Mouse (Mus musculus): ENCODE measurements around the gene Psip1. TPM values are rescaled to one million over a fixed set of nuclear protein-coding genes. Genes with fewer than 3 reads are reported as not detected.
"Not testable (repeated sequence)": the region's sequence is repeated elsewhere in the genome, so short reads cannot be mapped to it uniquely, and the experiment has no call there.

Gene Psip1
- polyA plus RNA-seq, 1 experiment = 128 TPM

GRCm38 (mm10) chr4:83514183-83514582 lies 27.9 kb upstream of the Psip1 start:
- Histone ChIP-seq H3K4me1 (ENCODE audit: control insufficient read depth, insufficient read depth, low read length) (no peaks in the 10 kb centered on the region), H3K4me3 (replicated peaks; ENCODE audit: control insufficient read depth, low read depth, low read length) (no peak overlapping the region), H3K27ac (ENCODE audit: control insufficient read depth, insufficient read depth, low read depth, low read length, poor library complexity) (no peak overlapping the region)
- no peak for TF ChIP-seq POLR2A (IDR thresholded peaks at IDR 0.05; ENCODE audit: borderline replicate concordance, control insufficient read depth, low read depth, low read length)
- no peak for TF ChIP-seq CTCF (IDR thresholded peaks at IDR 0.05; ENCODE audit: control insufficient read depth, insufficient read depth, low read length)
- WGBS = 72% methylated on average over 1 of the region's 1 CpGs

- Histone ChIP-seq H3K4me3 (replicated peaks; ENCODE audit: control insufficient read depth, low read depth, low read length) (no peak overlapping the region), H3K4me1 (ENCODE audit: control insufficient read depth, insufficient read depth, low read length) (no peaks in the 10 kb centered on the region), H3K27ac (ENCODE audit: control insufficient read depth, insufficient read depth, low read depth, low read length, poor library complexity) (no peak overlapping the region)
- no peak for TF ChIP-seq POLR2A (IDR thresholded peaks at IDR 0.05; ENCODE audit: borderline replicate concordance, control insufficient read depth, low read depth, low read length)
- TF ChIP-seq CTCF (IDR thresholded peaks at IDR 0.05; ENCODE audit: control insufficient read depth, insufficient read depth, low read length) = no peak
- 27% methylated on average over 2 of the region's 2 CpGs for WGBS
These were observed 26.4 kb upstream of the Psip1 start for GRCm38 (mm10) chr4:83512644-83513043.

GRCm38 (mm10) chr4:83512217-83512616 lies 26.0 kb upstream of the Psip1 start:
- H3K27ac ChIP-seq (ENCODE audit: control insufficient read depth, insufficient read depth, low read depth, low read length, poor library complexity) = no peak overlapping the region
- no peak overlapping the region for H3K4me3 ChIP-seq (replicated peaks; ENCODE audit: control insufficient read depth, low read depth, low read length)
- TF ChIP-seq POLR2A (IDR thresholded peaks at IDR 0.05; ENCODE audit: borderline replicate concordance, control insufficient read depth, low read depth, low read length) (no peak), CTCF (IDR thresholded peaks at IDR 0.05; ENCODE audit: control insufficient read depth, insufficient read depth, low read length) (no peak)
- H3K4me1 ChIP-seq (ENCODE audit: control insufficient read depth, insufficient read depth, low read length) = no peaks in the 10 kb centered on the region
- WGBS = 12% methylated on average over 3 of the region's 3 CpGs

GRCm38 (mm10) chr4:83511083-83511482 lies 24.8 kb upstream of the Psip1 start:
- no peak overlapping the region for H3K27ac ChIP-seq (ENCODE audit: control insufficient read depth, insufficient read depth, low read depth, low read length, poor library complexity)
- no peak overlapping the region for H3K4me3 ChIP-seq (replicated peaks; ENCODE audit: control insufficient read depth, low read depth, low read length)
- 86% methylated on average over 8 of the region's 8 CpGs for WGBS
- no peak for TF ChIP-seq CTCF (IDR thresholded peaks at IDR 0.05; ENCODE audit: control insufficient read depth, insufficient read depth, low read length)
- no peak for TF ChIP-seq POLR2A (IDR thresholded peaks at IDR 0.05; ENCODE audit: borderline replicate concordance, control insufficient read depth, low read depth, low read length)
- H3K4me1 ChIP-seq (ENCODE audit: control insufficient read depth, insufficient read depth, low read length) = no peaks in the 10 kb centered on the region

- 67% methylated on average over 2 of the region's 2 CpGs for WGBS
- no peak overlapping the region for H3K27ac ChIP-seq (ENCODE audit: control insufficient read depth, insufficient read depth, low read depth, low read length, poor library complexity)
- TF ChIP-seq POLR2A (IDR thresholded peaks at IDR 0.05; ENCODE audit: borderline replicate concordance, control insufficient read depth, low read depth, low read length) (no peak), CTCF (IDR thresholded peaks at IDR 0.05; ENCODE audit: control insufficient read depth, insufficient read depth, low read length) (no peak)
- no peaks in the 10 kb centered on the region for H3K4me1 ChIP-seq (ENCODE audit: control insufficient read depth, insufficient read depth, low read length)
- no peak overlapping the region for H3K4me3 ChIP-seq (replicated peaks; ENCODE audit: control insufficient read depth, low read depth, low read length)
These were observed 23.3 kb upstream of the Psip1 start for GRCm38 (mm10) chr4:83509600-83509999.

- Histone ChIP-seq H3K4me3 (replicated peaks; ENCODE audit: control insufficient read depth, low read depth, low read length) (no peak overlapping the region), H3K4me1 (ENCODE audit: control insufficient read depth, insufficient read depth, low read length) (no peaks in the 10 kb centered on the region), H3K27ac (ENCODE audit: control insufficient read depth, insufficient read depth, low read depth, low read length, poor library complexity) (no peak overlapping the region)
- whole genome bisulfite sequencing = 67% methylated on average over 7 of the region's 7 CpGs
- TF ChIP-seq POLR2A (IDR thresholded peaks at IDR 0.05; ENCODE audit: borderline replicate concordance, control insufficient read depth, low read depth, low read length) (no peak), CTCF (IDR thresholded peaks at IDR 0.05; ENCODE audit: control insufficient read depth, insufficient read depth, low read length) (no peak)
These were observed 14.8 kb upstream of the Psip1 start for GRCm38 (mm10) chr4:83501037-83501430.

- WGBS = 51% methylated on average over 22 of the region's 22 CpGs
- H3K4me1 ChIP-seq (ENCODE audit: control insufficient read depth, insufficient read depth, low read length) = no peaks in the 10 kb centered on the region
- H3K27ac ChIP-seq (ENCODE audit: control insufficient read depth, insufficient read depth, low read depth, low read length, poor library complexity) = no peak overlapping the region
- H3K4me3 ChIP-seq (replicated peaks; ENCODE audit: control insufficient read depth, low read depth, low read length) = no peak overlapping the region
- no peak for TF ChIP-seq CTCF (IDR thresholded peaks at IDR 0.05; ENCODE audit: control insufficient read depth, insufficient read depth, low read length)
- no peak for TF ChIP-seq POLR2A (IDR thresholded peaks at IDR 0.05; ENCODE audit: borderline replicate concordance, control insufficient read depth, low read depth, low read length)
These were observed 14.1 kb upstream of the Psip1 start for GRCm38 (mm10) chr4:83500154-83501036.

- not testable (repeated sequence) for H3K4me3 ChIP-seq (replicated peaks; ENCODE audit: control insufficient read depth, low read depth, low read length); H3K4me1 ChIP-seq (ENCODE audit: control insufficient read depth, insufficient read depth, low read length); H3K27ac ChIP-seq (ENCODE audit: control insufficient read depth, insufficient read depth, low read depth, low read length, poor library complexity)
- WGBS = 79% methylated on average over 5 of the region's 5 CpGs
These were observed 10.8 kb upstream of the Psip1 start for GRCm38 (mm10) chr4:83497013-83497412.

GRCm38 (mm10) chr4:83493112-83493511 lies 6.9 kb upstream of the Psip1 start:
- whole genome bisulfite sequencing = 91% methylated on average over 1 of the region's 1 CpGs
- no peaks in the 10 kb centered on the region for H3K4me1 ChIP-seq (ENCODE audit: control insufficient read depth, insufficient read depth, low read length)
- TF ChIP-seq CTCF (IDR thresholded peaks at IDR 0.05; ENCODE audit: control insufficient read depth, insufficient read depth, low read length) (no peak), POLR2A (IDR thresholded peaks at IDR 0.05; ENCODE audit: borderline replicate concordance, control insufficient read depth, low read depth, low read length) (no peak)
- no peak overlapping the region for H3K27ac ChIP-seq (ENCODE audit: control insufficient read depth, insufficient read depth, low read depth, low read length, poor library complexity)
- H3K4me3 ChIP-seq (replicated peaks; ENCODE audit: control insufficient read depth, low read depth, low read length) = no peak overlapping the region

All from bone marrow, adult 2 months (tissue).